Mouse (Mus musculus) thymus, postnatal 10 days (tissue): ENCODE measurements around the gene Iqcf6.
"Not testable (repeated sequence)": the region's sequence is repeated elsewhere in the genome, so short reads cannot be mapped to it uniquely, and the experiment has no call there.

ENCODE experiments used
- DNase-seq, 2 experiments: peaks; one replicate each; pipeline ENCODE4 v3.0.0; 2021; ENCODE audit warnings: low spot score in 2 of 2

The Iqcf6 gene

DNA sequence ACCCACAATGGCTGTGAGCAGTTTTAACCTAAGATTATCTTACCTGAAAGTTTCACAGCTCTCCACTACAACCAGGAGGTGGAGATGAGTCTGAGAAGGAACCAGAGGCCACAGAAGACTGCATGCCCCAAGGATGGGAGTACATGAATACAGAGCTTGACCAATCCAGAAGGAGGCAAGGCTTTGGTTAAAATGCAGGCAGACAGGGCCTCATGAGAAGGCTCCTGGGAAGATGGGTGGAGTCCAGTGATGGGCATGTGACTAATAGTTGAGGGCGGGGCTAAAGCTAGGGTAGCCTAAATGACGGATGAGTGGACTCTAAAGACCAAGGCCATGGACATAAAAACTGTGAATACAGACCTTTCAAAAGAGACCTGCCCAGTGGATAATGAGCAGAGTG, at the start of gene Iqcf6:
Iqcf6 (plus strand) TSS at position 301 of the 400 bp plus-strand sequence.
- no peak for DNase-seq

DNA sequence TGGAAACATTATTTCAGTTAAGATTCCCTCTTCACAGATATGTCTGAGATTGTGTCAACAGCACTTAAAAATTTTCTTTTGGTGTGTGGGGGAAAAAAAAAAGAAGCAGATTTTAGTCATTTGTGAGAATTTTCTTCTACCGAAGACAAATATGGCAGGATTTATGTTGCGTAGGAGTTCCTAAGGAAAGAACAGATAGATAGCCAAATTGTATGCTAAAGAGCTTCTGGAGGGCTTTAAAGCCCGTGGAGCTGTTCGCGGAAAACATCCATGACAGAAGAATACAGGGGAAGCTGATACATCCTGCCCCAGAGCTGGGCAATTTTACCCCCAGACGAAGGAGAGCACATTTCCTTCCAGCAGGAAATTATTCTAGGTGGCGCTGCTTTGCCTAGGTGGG, 46.4 kb upstream of the Iqcf6 start:
- DNase-seq = no peak

DNA sequence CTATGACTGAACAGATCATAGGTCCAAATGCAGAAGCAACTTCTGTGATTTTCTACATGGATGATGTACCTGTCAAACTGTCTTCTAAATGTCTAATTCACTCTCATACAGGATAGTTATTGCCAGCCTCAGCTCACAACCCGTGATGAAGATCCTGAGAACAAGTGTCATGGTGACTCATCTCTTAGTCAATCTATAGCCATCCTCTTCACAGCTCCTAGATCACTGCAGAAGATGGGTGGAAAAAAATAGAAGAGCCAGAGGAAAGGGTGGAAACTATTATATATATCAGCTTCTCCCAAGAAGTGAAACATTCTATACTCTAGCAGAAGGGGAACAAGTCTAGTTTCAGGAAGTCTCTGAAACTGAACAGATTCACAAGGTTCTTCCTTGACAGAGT, 43.8 kb upstream of the Iqcf6 start:
- DNase-seq = no peak

DNA sequence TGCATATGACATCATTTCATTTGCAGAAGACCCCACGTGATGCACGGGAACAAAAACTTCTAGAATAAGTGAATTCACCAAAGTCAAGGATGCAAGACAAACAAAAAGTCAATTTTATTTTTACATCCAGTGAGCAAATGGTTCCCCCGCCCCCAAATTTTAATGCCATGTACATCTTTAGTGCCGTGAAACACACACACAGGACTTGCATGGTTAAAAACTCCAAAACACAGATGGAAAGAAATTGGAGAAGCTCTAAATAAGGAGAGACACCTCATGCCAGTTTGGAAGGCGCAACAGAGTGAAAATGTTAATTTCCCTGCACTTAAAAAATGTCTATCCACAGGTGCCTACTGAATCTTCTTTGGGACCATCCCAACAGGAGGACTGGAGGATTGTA, 34.2 kb upstream of the Iqcf6 start:
- no peak for DNase-seq

DNA sequence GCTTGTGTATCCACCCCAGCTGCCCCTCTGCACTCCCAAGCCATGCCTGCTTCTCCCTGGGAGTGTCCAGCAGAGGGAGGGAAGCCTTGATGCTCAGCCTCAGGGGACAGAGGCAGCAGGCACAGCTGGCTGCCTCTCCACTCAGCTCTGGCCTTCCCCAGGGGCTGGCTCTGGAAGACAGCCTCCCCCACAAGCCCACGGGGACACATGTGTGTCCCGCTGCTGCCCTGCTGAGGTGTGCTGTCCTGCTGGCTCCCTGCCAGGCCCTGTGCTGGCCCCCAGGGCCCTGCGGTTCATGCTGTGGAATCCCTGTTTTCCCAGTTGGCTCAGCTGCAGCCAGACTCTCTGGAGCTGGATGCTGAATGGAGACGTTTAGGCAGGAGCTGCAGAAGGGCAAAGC, 31.0 kb upstream of the Iqcf6 start:
- not testable (repeated sequence) for DNase-seq

DNA sequence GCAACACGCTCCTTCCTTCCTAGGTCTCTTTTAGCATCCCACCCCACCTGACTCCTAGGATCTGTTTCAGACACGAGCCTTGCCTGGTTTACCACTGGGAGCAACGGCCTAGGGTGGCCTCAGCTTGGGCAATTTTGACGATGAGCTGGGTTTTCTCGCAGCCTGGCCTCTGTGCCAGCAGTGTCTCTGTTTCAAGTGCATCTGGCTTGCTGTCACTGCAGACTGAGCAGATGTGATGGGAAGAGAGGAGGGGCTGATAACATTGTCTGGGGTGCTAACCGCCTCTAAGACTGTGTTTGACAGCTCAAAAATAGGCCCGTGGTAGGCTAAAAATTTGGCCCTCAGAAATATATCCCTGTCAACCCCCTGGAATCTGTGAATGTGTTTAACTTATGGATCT, 30.5 kb upstream of the Iqcf6 start:
- DNase-seq = no peak

DNA sequence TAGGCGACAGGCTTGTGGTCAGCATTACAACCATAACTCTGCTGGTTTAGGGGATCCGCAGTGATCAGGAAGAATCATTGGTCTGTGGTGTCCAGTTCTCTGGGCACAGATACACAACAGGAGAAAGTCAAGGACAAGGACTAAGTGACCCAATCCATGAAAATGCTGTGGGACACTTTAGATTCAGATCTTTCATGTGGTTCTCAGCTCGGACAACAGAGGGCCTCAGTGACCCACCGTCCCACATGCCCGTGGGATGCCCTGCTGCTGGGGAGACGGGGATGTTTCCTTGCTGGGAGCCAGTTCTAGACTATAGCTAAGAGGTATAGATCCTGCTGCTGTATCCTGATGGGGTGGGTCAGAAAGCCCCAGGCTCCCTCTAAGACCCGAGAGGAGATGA, 27.9 kb upstream of the Iqcf6 start:
- DNase-seq = no peak

- DNase-seq = peak in 1 of 2 experiments; percentile 39
Measured at GRCm38 (mm10) chr9:106600546-106600945, 25.8 kb upstream of the Iqcf6 start.

GRCm38 (mm10) chr9:106610727-106611126, 15.7 kb upstream of the Iqcf6 start:
- no peak for DNase-seq

DNA sequence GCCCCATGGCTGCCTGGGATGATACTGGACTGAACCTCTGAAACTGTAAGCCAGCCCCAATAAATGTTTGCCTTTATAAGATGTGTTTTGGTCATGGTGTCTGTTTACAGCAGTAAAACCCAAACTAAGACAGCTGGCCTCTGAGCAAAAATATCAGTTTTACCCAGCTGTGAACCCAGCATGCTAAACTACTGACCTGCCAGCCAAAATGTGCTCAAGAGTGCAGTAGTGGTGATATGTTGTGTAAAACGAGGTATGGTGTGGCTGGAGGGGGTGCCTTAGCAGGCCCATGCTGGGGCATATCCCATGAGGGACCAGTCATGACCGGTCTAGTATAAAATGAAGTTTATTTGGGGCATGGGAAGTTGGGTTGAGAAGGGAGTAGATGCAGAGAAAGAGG, 12.4 kb upstream of the Iqcf6 start:
- DNase-seq = no peak

GRCm38 (mm10) chr9:106614616-106615015, 11.8 kb upstream of the Iqcf6 start:
- no peak for DNase-seq

DNA sequence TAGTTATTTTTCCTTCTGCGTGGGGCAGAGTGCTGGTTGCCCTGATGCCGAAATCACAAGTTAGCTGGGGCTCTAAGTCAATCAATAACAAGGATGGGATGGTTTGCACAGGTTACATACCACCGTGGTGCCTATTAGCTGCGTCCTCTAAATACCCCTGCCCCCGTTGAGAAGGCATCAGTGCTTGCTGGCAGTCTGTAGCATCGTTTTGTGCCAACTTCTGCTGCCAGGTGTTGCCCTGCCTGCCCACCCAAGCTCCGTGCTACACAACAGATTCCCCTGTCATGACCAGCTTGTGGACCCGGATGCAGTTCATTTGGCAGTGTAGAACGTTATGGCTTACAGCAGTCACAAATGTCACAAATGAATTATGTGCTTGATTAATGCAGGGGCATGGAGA, 10.1 kb upstream of the Iqcf6 start:
- no peak for DNase-seq

DNA sequence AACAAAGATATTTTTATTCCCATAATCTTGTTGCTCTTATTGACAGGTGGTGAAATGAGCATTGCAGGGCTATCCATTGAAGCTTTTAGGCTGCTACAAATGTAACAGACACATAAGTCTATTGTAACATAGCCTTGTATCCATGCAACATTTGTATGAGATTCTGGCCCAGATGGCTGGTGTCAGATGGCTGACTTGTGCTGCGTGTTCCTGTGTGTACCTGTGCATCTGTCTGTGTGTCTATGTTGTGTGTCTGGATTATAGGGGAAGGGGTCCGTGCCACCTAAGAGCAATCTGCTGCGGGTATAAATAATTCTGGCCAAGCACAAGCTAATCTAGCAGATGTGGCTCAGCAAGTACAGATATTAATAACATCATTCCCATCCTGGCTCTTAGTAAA, 8.9 kb upstream of the Iqcf6 start:
- DNase-seq = no peak

- DNase-seq = not testable (repeated sequence)
Measured at GRCm38 (mm10) chr9:106627796-106628195, 1.4 kb downstream of the Iqcf6 start.

GRCm38 (mm10) chr9:106632185-106632584, 5.8 kb downstream of the Iqcf6 start:
- DNase-seq = no peak

- no peak for DNase-seq
Measured at GRCm38 (mm10) chr9:106638154-106638553, 11.8 kb downstream of the Iqcf6 start.

GRCm38 (mm10) chr9:106641346-106641745, 15.0 kb downstream of the Iqcf6 start:
- no peak for DNase-seq

DNA sequence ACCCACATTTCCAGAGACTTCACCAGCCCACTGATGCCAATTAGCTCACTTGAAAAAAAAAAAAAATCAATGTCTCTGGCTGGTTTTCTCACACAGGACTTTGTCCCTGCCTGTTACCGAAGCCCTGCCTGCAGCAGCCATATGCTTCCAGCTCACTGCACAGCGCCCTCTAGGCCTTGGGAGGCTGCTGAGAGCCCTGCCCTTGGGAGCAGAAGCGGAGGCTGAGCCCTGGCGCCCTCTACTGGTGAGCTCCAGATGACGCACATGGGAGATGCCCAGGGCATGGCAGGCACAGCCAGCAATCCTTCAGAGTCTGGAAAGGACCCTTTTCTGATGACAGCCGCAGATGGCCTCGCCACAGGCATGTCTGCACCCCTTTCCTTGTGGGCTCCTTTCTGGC, 16.7 kb downstream of the Iqcf6 start:
- DNase-seq = peak; percentile 55 to 81

DNA sequence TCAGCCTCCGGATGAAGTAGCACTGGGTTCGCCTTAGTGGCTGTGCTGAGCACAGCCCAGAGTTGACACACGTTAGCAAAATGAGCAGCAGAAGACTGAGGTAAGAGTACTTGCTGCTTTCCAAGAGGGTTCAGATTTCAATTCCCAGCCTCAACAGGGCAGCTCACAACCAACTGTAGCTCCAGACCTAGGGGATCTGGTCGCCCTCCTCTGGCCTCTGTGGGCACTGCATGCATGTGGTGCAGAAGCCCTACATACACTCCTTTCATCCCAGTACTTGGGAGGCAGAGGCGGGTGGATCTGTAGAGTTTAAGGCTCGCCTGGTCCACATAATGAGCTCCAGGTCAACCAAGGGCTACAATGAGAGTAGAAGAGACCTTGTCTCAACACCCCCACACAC, 17.4 kb downstream of the Iqcf6 start:
- no peak for DNase-seq

- DNase-seq = no peak
Measured at GRCm38 (mm10) chr9:106645684-106646271, 19.4 kb downstream of the Iqcf6 start.

DNA sequence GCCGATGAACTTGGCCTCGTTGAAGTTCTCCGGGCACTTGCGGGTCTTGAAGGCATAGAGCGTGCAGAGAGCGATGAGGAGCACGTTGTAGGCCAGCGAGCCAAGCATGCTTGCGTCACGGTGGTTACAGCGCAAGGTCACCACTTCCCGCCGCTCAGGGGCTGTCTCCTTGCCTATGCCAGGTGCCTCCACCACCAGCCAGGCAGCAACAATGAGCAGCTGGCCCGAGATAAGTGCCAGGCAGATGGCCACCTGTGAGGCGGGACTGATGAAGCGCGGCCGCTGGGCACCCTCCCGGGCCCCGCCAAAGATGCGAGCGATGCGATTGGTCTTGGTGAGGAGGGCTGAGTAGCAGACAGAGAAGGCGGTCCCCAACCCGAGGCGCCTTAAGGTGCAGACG, 20.8 kb downstream of the Iqcf6 start:
- DNase-seq = no peak

GRCm38 (mm10) chr9:106652720-106653119, 26.3 kb downstream of the Iqcf6 start:
- no peak for DNase-seq

DNA sequence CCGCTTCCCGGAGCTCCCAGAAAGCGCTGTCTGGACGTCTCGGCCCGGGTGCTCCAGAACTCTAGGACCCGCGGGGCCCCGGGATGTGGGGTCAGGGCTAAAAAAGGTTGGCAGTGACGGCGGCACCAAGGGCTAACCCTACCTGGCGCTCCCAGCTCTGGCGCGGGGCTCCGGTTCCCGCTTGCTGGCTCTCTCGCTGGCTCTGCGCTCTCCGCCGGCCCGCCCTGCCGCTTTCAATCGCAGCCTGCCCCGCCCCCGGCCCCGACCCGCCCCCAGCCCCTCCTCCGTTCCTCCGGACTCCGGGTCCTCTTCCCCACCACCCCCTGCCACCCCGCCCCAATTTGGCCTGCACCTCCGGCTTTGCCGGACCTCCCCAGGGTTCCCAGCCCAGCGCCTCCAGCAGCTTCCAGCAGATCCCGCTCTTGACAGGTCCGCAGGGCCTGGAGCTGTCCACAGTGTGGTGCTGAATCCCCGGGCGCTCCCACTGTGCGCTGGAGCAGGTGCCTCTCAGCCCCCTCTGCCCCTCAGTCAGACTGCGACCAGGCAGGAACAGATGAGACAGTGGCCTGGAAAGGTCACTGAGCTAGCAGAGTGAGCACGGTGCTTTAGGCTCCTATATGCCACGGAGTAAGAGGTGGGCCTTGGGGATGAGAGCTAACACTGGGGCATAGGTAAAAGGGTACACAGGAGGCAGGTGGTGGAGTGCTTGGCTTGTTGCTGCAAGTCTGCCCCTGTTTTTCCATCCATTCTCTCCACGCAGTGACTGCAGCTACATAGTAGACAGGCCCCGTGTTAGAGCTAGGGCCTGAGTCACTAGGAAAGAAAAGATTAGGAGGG, 29.7 kb downstream of the Iqcf6 start, which contains the start of gene Grm2:
Grm2 (minus strand) TSS at position 199 of the 837 bp plus-strand sequence.
- peak in 1 of 2 experiments; percentile 46 for DNase-seq
